Mouse (Mus musculus) stomach, embryonic 16.5 days (tissue): ENCODE measurements around the gene Pycr1. TPM values are rescaled to one million over a fixed set of nuclear protein-coding genes. Genes with fewer than 3 reads are reported as not detected.

Source experiments
- ATAC-seq: fragments of 200-750 bp; cut with Nextera tagmentation; 2 replicates; pipeline ENCODE4 v1.8.0; 2017; ENCODE audit warnings: moderate number of reproducible peaks, moderate TSS enrichment; ENCODE audit not compliant: insufficient read depth, low FRiP score
- H3K27ac ChIP-seq: fragments of 300-500 bp; sonication (generic); 2 replicates; pipeline ENCODE4 v1.5.1; 2014; ENCODE audit warnings: low read length
- H3K27me3 ChIP-seq: fragments of 300-500 bp; sonication (generic); 2 replicates; pipeline ENCODE4 v1.6.1; 2014; ENCODE audit warnings: low read length, control low read depth, mixed read lengths; ENCODE audit not compliant: control insufficient read depth, insufficient read depth
- H3K36me3 ChIP-seq: fragments of 300-500 bp; sonication (generic); 2 replicates; pipeline ENCODE4 v1.6.1; 2014; ENCODE audit warnings: low read length; ENCODE audit not compliant: control insufficient read depth, insufficient read depth
- H3K4me1 ChIP-seq: fragments of 300-500 bp; sonication (generic); 2 replicates; pipeline ENCODE4 v1.6.1; 2014; ENCODE audit warnings: low read length, control low read depth, mixed read lengths; ENCODE audit not compliant: control insufficient read depth, insufficient read depth
- H3K4me2 ChIP-seq: fragments of 300-500 bp; sonication (generic); 2 replicates; pipeline ENCODE4 v1.6.1; 2014; ENCODE audit warnings: low read depth, low read length, mixed read lengths
- H3K4me3 ChIP-seq: fragments of 300-500 bp; sonication (generic); replicated peaks from 2 replicates; pipeline ENCODE4 v1.5.1; 2014; ENCODE audit warnings: mild to moderate bottlenecking, low read length
- H3K9ac ChIP-seq: fragments of 300-500 bp; sonication (generic); 2 replicates; pipeline ENCODE4 v1.6.1; 2014; ENCODE audit warnings: low read length
- H3K9me3 ChIP-seq: fragments of 300-500 bp; sonication (generic); replicated peaks from 2 replicates; pipeline ENCODE4 v1.6.1; 2016; ENCODE audit warnings: low read length, control low read depth; ENCODE audit not compliant: control insufficient read depth
- WGBS: fragments of 180-500 bp; shearing (Covaris S2); extraction: QIAGEN DNeasy Blood & Tissue Kit; methylation state at CpG from one replicate; pipeline ENCODE4 v1.1.7; 2014; 5-methylcytosine and 5-hydroxymethylcytosine counted together
- polyA plus RNA-seq: library from polyadenylated mRNA; unstranded; fragments of >200 nt; fragmentation: Nextera tagmentation; extraction: Ambion mirVana; gene quantifications from 2 replicates; pipeline ENCODE4 v1.2.1, GENCODE M21; 2015

Pycr1 gene
- polyA plus RNA-seq, 1 experiment from 2014 or later, result 38.0 TPM

DNA sequence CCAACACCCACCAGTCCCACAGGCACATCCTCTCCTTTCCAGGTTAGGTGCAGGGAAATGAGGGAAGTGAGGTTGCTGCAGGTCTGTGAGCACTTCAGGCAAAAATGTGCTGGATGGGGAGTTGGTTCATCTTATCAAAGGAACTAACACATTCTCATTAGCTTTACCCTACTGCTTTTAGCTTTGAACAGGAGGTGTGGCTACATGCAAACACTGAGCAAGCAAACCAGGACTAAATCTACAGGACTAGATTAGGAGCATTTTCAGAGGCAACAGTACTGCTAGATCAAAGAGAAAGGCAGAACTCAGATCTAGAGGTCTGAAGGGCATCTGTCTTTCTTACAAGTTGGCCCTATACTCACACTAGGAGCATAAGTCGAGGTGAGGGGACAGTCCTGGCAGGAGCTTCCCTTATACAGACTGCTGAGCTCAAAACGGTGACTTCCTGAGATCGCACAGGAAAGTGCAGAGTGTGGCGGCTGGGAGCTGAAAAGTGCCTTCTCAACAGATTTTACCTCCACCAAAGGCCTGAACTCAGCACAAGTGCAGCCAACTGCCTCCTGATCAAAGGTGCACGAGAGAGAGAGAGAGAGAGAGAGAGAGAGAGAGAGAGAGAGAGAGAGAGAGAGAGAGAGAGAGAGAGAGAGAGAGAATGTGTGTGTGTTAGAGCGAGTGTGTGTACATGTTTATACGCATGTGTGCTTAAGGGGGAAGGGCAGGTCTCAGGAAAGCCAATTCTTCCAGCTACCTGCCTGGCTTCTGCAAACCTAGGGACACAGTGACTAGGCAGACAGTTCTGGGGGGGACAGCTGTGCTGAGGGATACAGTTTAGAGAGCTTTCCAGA lies 12.5 kb downstream of the Pycr1 start:
- no peaks in the 10 kb centered on the region for H3K9me3 ChIP-seq
- peak overlapping the region; percentile 99 for H3K9ac ChIP-seq
- peaks cover 5% of the 10 kb centered on the region; the same call in 1 of the 2 replicates for H3K36me3 ChIP-seq
- no peaks in the 10 kb centered on the region for H3K27me3 ChIP-seq
- no peak for ATAC-seq
- peak overlapping the region; percentile 82 for H3K4me2 ChIP-seq
- H3K27ac ChIP-seq, result peak overlapping the region; percentile 96
- 22% methylated on average over 7 of the region's 7 CpGs for WGBS
- H3K4me3 ChIP-seq, result peak overlapping the region; percentile 91
- peaks cover 39% of the 10 kb centered on the region for H3K4me1 ChIP-seq

DNA sequence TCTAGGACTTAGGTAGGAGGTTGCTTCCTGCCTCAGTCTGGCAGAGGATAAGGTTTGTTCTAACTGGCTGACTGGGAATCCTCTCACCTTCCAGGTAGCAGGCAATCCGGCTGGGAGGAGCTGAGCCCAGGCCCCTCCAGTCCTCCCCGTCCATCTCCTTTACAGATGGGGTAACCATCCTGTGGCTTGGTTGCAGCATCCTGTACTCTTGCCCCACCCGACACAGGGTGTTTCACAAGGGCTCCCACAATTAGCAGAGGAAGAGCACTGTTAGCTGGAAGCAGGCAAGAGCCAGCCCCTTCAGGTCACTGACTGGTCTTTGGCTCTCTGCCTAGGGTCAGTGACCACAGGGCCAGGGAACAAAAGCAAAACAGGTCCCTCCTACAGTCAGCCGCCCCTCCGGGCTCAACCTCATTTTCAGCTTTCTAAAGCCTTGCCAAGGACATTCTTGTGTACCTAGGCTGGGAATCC lies 13.1 kb downstream of the Pycr1 start:
- peak overlapping the region; percentile 32 for H3K4me3 ChIP-seq
- WGBS, result 38% methylated on average over 5 of the region's 5 CpGs
- no peak for ATAC-seq

DNA sequence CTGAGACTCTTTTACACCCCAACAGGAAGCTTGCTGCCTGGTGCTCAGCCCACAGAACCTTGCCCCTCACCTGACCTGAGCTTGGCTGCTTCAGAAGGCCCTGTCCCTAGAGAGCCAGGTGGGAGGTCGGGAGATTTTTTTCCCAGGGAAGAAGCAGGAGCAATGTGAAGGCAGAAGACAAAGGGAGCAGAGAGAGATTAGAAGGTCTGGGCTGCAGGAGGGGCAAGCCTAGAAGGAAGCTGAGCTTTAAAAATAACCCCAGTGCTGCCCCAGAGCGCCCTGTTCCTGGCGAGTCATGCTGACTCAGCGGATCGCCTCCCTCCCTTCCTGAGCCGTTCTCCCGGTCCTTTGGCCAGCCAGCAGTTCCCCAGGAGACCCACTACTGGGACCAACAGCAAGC lies 13.7 kb downstream of the Pycr1 start:
- Histone ChIP-seq H3K9ac (peak overlapping the region; percentile 67), H3K4me3 (peak overlapping the region; percentile 32), H3K9me3 (no peaks in the 10 kb centered on the region)

More for the DNA sequence above, 13.1 kb downstream of the Pycr1 start:
- no peaks in the 10 kb centered on the region for H3K27me3 ChIP-seq
- H3K9me3 ChIP-seq, result no peaks in the 10 kb centered on the region
- peaks cover 5% of the 10 kb centered on the region; the same call in 1 of the 2 replicates for H3K36me3 ChIP-seq
- peak overlapping the region; percentile 67 for H3K9ac ChIP-seq
- peak overlapping the region; percentile 42 for H3K4me2 ChIP-seq
- H3K4me1 ChIP-seq, result peaks cover 40% of the 10 kb centered on the region
- H3K27ac ChIP-seq, result peak overlapping the region; percentile 96

DNA sequence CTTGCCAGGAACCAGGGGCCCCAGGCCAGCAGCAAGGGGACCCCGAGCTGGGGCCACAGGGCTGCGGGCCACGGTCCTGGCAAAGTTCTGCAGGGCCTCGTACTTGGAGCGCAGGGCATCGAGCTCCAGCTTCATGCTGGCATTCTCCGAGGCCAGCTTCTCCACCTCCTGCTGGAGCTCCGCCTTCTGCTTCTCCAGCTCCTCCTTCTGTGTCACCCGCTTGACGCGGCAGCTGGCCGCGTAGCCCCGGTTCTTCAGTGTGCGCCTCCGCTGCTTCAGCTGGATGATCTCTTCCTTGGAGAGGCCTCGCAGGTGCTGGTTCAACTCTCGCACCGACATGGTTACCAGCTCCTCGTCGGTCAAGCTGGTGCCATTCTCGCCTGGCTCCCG lies 14.2 kb downstream of the Pycr1 start:
- Histone ChIP-seq H3K9ac (peak overlapping the region; percentile 67), H3K9me3 (no peaks in the 10 kb centered on the region), H3K4me3 (peak overlapping the region; percentile 32), H3K4me1 (peaks cover 45% of the 10 kb centered on the region), H3K4me2 (peak overlapping the region; percentile 42), H3K36me3 (peaks cover 5% of the 10 kb centered on the region; the same call in 1 of the 2 replicates), H3K27me3 (no peaks in the 10 kb centered on the region), H3K27ac (peak overlapping the region; percentile 96)
- no peak for ATAC-seq
- 71% methylated on average over 23 of the region's 23 CpGs for WGBS

More for the DNA sequence above, 13.7 kb downstream of the Pycr1 start:
- no peaks in the 10 kb centered on the region for H3K27me3 ChIP-seq
- ATAC-seq, result no peak
- WGBS, result 34% methylated on average over 7 of the region's 7 CpGs
- H3K4me2 ChIP-seq, result peak overlapping the region; percentile 42
- peak overlapping the region; percentile 96 for H3K27ac ChIP-seq
- H3K4me1 ChIP-seq, result peaks cover 45% of the 10 kb centered on the region
- peaks cover 5% of the 10 kb centered on the region; the same call in 1 of the 2 replicates for H3K36me3 ChIP-seq

DNA sequence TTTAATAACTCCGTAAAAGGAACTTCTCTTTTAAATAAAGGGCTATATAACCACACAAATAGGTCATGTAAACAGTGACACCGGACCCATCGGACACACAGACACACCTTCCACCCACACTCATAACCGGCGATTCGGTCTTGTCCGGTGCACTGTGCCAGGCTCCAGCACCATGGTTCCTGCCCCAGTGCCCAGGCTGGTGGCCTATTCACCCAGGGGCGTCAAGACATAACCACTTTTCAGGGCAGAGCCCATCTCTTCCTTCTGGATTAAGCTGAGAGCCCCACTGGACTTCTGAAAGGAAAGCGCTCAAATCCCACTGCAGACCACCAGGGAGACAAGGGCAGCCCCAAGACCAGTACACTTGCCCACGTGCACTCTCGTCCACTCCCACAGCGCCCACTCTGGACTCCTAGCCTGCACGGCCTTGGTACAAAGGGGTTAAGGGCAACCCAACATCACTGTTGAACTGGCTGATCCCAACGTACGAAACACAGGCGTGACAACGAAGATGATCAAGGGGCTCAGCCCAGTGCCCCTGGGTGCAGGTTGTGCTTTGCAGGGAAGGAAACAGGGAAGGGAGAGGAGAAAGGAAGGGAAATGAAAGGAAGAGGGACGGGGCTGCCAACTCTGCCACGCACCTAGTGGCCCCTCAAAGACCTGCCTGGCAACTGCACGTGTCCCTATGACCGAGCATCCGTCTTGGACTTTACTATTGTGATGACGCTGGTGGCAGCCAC lies 14.8 kb downstream of the Pycr1 start:
- Histone ChIP-seq H3K27ac (peak overlapping the region; percentile 96), H3K4me2 (peak overlapping the region; percentile 42; the same call in 1 of the 2 replicates), H3K36me3 (peaks cover 5% of the 10 kb centered on the region; the same call in 1 of the 2 replicates), H3K9ac (0 out of 2 replicates have a peak overlapping the region, but pooled peaks have one; percentile 26), H3K27me3 (no peaks in the 10 kb centered on the region), H3K4me3 (peak overlapping the region; percentile 32), H3K9me3 (no peaks in the 10 kb centered on the region), H3K4me1 (peaks cover 47% of the 10 kb centered on the region)
- 90% methylated on average over 23 of the region's 23 CpGs for WGBS
- ATAC-seq, result no peak

DNA sequence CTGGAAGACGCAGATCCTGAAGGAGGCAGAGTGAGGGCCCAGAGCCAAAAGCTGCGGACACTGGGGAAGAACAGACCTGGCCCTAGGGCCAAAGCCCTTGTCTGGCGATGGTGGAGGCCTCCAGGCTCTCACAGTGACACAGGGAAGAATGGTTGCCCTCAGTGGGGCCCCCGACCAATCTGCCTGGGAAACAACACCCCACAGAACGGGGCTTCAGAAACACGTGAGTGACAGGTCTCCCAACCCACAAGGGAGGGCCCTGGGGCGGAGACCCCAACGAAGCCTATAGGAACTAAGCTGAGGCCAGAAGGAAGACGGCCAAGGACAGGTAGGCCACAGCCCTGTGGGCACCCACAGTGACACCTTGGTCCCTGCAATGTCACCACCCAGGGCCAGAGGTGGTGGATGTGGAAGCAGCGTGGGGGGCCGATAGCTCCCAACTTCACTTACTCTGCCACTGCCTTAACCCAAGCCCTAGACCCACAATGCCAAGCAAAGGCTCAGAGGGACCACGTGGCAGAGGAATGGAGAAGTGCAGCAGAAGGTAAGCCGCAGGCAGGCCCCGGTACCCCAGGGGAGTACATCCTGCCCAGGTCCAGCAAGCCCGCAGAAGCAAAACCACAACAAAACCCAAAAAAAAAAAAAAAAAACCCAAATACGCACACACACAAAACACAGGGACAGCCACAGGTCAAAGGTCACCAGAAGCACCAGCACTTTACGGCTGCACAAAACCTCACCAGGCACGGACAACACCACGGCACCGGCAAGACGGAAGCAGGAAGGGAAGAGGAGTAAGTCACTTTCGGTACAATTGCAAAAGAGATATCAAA lies 15.9 kb downstream of the Pycr1 start:
- Histone ChIP-seq H3K4me1 (peaks cover 48% of the 10 kb centered on the region), H3K36me3 (peaks cover 5% of the 10 kb centered on the region; the same call in 1 of the 2 replicates), H3K27me3 (no peaks in the 10 kb centered on the region), H3K9me3 (no peaks in the 10 kb centered on the region), H3K4me3 (no peak overlapping the region), H3K9ac (no peak overlapping the region), H3K4me2 (no peak overlapping the region), H3K27ac (no peak overlapping the region)
- 72% methylated on average over 22 of the region's 22 CpGs for WGBS
- ATAC-seq, result no peak

DNA sequence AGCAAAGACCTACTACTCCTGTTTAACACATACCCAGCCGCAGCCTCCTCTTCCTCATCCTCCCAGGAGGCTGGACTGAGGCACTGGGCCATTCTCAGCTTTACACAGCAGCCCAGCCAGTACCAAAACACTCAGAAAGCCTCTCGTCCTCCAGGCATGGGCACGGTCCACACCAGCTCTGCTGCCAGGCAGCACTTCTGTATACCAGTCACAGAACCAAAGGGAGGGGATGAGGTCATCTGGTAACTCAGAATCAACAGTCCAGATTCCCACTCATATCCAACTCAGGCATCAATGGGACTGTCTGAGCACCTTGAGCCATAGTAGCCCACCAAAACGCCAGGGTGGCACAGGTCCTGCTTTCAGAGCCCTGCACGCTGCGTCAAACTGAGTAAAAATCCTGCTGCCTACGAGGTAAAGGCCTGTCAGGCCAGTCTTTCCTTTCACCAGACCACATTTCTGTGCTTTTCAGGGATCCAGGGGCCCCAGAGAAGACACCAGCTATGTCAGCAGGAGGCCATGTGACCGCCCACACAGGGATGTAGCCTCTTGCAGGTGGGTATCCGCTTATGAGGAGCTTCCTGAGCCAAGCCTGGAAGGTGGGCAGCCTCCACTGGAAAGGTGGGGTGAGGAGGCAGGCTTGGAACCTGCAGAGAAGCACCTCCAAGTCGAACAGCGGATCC lies 16.6 kb downstream of the Pycr1 start:
- Histone ChIP-seq H3K4me3 (no peak overlapping the region), H3K4me2 (no peak overlapping the region), H3K27me3 (no peaks in the 10 kb centered on the region), H3K4me1 (peaks cover 43% of the 10 kb centered on the region), H3K27ac (no peak overlapping the region), H3K36me3 (peaks cover 5% of the 10 kb centered on the region; the same call in 1 of the 2 replicates), H3K9me3 (no peaks in the 10 kb centered on the region), H3K9ac (no peak overlapping the region)
- no peak for ATAC-seq
- WGBS, result 90% methylated on average over 11 of the region's 11 CpGs

DNA sequence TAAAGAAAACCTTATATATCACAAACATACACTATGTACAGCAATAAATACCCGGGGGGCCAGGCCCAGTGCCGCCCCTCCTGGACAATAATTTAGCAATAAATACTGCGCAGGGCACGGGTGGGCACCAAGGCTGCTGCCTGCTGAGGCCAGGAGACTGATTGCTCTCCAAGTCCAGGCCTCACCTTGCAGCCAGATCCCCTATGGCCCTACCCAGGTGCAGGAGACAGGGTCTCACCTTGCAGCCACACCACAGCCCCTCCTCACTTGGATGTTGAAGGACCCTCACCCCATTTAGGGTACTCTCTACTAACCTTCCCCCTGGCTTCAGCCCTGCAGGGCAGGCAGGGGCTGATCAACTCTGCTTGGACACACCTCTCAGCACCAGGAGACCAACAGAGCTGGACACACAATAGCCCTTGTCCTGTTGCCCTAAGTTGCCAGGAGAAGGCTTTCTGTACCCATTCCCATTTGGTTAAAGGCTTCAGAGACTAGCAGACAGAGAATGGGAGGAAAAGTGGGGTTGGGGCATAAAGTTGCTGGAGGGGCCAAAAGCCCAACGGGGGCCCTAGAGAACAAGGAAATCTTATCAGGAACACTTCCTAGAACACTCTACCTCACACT lies 18.3 kb downstream of the Pycr1 start, which contains the start of gene Sirt7:
TSS of gene Sirt7 (minus strand) at position 89 of the 624 bp plus-strand sequence.
- Histone ChIP-seq H3K27me3 (no peaks in the 10 kb centered on the region), H3K4me1 (peaks cover 27% of the 10 kb centered on the region), H3K9ac (peak within 1 kb of the TSS; percentile 83), H3K27ac (peak within 1 kb of the TSS; percentile 89), H3K4me3 (peak within 1 kb of the TSS; percentile 100), H3K9me3 (no peaks in the 10 kb centered on the region), H3K36me3 (peaks cover 11% of the 10 kb centered on the region; the same call in 1 of the 2 replicates), H3K4me2 (peak within 1 kb of the TSS; percentile 90)
- WGBS, result 16% methylated on average over 5 of the region's 5 CpGs
- ATAC-seq, result peak; percentile 18; the same call in 1 of the 2 replicates
